Mouse (Mus musculus) olfactory bulb, adult 2 months (tissue): Measurements from ENCODE around the gene Nmrk1.

ENCODE experiments used
- CTCF ChIP-seq: fragments of 200-500 bp; IDR thresholded peaks from 2 replicates; pipeline ENCODE4 v1.5.1; 2012; ENCODE audit warnings: low read depth, mild to moderate bottlenecking, low read length, moderate library complexity; ENCODE audit not compliant: insufficient read depth
- POLR2A ChIP-seq: fragments of 200-500 bp; IDR thresholded peaks from 2 replicates; pipeline ENCODE4 v1.6.1; 2012; ENCODE audit warnings: mild to moderate bottlenecking, low read depth, low read length, moderate library complexity; ENCODE audit not compliant: insufficient read depth

DNA sequence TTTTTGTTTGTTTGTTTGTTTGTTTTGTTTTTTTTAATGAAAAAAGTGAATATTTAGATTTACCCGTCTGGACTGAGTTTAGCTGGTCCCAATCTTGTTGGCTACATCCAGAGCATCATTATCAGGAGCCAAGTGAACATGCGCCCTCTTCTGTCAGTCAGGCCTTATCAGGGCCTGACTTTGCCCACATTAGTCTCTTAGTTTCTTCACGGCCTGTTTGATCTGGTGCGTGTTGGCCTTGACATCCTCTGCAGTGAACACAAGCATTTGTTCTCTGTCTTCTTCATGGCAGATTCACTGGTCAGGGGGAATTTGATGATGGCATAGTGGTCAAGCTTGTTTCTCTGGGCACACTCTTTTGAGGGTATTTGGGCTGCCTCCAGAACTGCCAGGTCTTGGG lies 50.4 kb downstream of the Nmrk1 start:
- TF ChIP-seq CTCF (no peak), POLR2A (no peak)
